Mouse (Mus musculus) left cerebral cortex, adult 11 months (tissue): ENCODE results near the gene Crybg1.
"Not testable (repeated sequence)": the region's sequence is repeated elsewhere in the genome, so short reads cannot be mapped to it uniquely, and the experiment has no call there.

ENCODE experiments used
- DNase-seq: peaks from one replicate; pipeline ENCODE4 v3.0.0; 2022; ENCODE audit warnings: low spot score

The Crybg1 gene

DNA sequence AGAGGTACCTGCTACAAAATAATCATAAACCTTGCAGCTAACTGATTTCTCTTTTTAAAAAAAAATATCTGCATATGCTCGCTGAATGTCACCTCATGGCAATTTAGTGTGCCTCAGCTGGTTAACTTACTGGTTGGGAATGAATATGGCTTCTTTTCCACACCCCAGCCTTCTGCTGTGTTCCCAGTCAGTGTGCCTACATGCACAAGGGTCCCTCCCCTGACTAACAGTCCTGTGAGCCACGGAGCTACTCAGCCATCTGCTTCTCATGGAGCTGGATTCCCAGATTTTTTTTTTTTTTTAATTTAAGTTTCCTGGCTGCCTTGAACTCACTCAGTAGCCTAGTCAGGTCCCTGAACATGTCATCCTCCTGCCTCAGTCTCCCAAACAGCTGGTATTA lies 183.7 kb downstream of the Crybg1 start:
- no peak for DNase-seq

DNA sequence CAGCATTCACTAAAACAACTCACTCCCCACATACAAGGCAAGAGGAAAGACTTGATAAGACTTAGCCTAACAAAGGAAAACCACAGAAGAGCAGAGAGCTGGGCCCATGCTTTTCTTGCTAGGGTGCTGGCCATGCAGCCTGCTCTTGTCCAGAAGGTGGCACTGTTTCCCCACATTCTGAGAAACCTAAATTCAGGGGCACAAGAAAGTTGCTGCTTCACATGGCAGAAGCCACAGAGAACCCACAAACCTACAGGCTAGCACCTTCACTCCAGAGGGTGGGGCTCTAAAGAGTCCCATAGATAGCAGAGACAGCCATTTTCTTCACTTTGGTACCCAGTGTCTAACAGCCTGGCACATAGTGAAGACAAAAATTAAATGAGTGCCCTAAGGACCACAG lies 194.7 kb downstream of the Crybg1 start:
- DNase-seq = no peak

DNA sequence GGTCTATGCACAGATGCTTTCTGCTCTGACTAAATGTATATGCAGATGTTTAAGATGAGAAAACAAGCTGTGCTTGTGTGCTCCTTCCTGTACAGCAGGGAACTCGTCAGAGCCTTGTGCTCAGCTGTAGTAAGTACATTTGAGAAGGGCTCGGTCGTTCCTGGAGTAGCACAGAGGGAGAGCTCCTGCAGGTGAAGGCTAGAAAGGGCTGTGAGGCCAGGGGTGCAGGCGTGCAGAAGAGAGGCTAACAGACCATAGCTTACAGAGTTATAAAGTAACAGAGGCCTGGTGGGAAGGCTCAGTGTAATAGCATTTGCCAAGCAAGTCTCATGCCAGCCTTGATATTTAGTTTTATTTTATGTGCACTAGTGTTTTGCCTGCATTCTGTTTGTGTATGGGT lies 203.2 kb downstream of the Crybg1 start:
- DNase-seq = no peak

DNA sequence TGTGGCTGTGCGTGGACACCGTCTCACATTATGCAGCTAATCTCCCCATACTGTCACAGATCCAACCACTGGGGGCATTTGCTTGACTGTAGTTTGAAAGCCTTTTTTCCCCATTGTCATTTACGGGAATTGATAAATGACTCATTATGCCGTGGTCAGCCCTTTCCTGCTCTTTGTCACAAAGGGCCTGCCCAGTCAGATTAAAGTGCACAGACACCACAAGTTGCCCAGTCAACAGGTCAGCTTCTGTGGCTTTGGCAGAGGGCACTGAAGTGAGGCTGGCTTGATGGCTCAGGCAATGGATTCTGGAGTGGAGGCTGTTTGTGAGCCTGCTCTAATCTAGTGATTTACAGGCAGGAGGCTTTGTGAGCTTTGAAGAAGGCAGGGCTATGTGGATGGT lies 204.9 kb downstream of the Crybg1 start:
- DNase-seq = no peak

DNA sequence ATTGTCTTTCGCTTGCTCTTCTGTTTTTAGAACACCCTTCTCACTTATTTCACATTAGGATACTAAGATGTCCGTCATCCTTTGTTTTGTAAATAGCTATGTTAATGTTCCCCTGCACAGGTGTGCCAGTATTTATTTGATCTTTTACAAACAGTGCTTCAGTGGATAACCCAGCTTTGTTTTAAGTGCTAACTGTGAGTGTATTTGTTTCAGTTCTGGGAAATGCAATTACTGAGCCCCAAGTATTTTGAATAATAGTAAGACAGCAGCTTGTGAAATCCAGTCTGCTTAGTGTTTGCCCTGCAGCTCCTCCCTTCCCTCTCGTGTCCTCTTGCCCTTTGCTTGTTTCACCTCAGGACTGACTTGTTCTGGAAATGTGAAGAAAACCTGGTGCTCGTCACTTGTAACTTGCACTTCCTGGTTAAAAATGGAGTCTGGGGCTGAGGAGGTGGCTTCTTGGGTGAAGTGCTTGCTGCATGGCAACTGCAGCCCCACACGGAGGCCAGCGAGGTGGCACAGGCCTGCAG lies 209.5 kb downstream of the Crybg1 start:
- no peak for DNase-seq

DNA sequence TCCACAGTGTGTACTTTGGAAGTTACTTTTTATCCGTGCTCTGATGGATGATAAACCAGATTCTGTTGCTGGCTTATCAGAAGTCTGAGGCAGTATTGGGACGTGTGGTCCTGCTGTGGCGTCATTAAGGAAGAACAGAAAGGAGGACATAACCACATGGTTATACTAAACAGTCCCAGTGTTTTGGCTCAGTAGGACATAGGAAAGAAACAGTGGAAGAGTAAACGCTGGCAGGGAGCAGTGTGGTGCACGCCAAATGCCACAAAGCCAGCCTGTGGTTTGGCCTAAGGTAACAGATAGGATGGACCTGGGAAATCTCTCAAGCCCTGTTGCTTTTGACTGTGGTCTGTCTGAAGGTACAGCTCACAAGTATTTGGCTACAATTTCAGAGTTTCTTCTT lies 220.1 kb downstream of the Crybg1 start:
- no peak for DNase-seq

DNA sequence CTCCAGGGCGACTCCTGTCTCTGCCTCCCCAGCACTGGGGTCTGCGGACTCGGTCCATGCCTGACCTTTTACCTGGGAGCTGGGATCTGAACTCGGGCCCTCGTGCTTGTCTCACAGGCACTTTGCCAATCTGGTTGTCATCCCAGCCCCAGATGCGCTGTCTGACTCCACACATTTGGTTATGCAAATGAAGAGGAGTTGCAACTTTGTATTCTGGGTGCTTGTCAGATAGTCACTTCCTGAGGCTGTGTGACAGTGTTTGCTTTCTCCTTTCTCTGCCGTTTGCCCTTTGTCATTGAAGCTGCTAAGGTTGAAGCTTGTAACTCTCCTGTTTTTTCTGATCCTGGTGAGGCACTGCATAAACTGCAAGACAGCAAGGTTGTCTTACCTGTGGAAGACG lies 220.9 kb downstream of the Crybg1 start:
- DNase-seq = no peak

DNA sequence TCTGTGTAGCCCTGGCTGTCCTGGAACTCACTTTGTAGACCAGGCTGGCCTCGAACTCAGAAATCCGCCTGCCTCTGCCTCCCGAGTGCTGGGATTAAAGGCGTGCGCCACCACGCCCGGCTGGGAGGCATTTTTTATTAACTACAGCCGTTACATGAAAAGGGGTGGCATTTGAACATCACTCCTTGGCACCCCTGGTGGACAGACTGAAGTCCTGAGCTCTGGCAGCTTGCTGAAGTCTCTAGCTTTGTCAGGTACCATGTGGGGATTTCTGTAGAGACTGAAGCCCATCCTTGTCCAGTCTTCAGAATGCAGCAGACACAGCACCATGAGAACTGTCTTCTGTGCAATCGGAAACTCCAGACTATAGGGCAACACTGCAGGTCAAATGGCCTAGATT lies 222.9 kb downstream of the Crybg1 start:
- not testable (repeated sequence) for DNase-seq

DNA sequence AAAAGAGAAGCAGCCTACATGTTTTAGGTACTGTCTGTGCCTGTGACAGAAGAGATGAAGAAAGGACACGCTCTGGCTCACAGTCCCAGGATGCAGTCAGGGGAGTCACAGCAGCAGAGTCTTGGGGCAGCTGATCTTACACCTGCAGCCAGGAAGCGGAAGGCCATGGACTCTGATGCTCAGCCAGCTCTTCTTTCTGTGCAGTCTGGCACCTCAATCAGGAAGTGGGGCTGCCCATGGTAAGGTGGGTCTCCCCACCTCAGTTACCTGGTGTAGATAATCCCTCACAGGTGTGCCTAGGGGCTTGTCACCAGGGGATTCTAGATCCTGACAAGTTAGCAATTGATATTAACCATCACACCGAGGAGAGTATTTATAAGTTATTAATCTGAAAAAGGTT lies 225.6 kb downstream of the Crybg1 start:
- DNase-seq = no peak

DNA sequence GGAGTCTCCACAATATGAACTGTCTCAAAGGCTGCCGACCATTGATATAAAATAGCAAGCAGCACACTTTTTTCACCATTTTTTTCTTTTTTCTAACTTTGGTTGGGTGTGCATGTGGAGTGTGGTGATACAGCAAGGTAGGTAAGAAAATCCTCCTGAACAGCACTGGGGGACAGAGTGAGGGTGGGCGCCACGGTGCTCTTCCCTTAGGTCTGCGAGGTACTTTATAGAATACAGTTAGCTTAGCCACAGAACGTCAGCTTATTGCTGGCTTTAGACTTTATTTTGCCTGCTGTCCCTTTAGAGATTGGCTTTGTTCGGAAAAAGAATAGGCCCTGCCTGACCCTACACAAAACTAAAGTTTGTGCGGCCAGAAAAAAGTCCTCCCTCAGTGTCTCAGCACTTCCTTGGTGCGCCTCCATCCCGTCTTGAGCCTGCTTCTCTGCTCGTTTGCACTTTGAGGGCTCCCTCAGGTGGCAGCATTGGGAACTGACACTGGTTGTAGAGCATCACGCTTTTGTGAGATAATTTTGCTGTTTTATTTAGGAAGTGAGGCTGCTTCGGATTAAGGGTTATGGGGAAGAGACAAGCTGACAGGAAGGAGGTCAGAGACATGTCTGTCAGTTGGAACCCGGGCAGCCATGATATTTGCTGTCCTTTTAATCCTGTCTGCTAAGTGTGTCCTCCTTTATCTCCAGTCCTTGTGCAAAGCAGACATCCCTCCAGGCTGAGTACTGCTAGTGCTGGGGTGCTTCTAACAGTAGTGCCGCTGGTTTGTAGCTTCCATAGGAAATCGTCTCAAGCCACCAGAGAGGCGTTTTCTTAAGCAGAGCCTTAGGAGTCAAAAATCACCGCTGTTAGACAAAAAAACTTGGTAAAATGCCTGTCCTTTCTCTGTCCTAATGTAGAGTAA lies 229.7 kb downstream of the Crybg1 start:
- DNase-seq = peak; percentile 39

DNA sequence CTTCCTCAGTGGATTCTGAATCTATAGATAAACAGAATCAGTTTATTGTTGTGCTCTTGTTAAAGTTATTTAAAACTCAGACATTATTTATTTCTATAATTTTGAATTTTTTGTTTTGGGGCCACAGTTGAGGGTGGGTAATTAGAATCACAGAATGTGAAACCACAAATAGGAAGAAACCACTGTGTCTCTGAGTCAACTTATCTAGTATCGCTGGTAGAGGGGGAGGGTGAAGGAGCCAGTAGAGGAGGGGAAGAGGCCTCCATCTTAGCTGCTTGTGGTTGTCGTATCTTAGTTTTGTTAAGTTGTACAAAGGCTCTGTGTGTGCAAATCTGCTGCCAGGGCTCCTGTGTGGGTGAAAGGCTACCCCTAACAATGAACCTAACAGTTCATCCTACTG lies 231.9 kb downstream of the Crybg1 start:
- no peak for DNase-seq

DNA sequence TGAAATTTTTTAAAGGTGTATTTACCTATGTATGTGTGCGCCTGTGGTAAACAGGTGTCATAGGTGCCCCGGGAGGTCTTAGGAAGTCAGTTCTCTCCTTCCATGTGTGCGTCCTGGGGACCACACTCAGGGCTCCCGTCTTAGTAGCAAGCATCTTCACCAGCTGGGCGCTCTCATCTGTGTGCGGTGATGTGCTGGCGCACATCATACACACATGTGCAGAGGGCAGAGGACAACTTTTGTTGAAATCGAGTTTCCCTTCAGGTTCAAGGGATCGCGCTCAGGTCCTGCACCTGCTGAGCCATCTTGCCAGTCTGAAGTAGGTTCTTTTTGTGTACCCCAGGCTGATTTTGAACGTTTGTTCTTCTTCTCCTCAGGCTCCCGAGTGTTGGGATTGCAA lies 232.5 kb downstream of the Crybg1 start:
- no peak for DNase-seq

DNA sequence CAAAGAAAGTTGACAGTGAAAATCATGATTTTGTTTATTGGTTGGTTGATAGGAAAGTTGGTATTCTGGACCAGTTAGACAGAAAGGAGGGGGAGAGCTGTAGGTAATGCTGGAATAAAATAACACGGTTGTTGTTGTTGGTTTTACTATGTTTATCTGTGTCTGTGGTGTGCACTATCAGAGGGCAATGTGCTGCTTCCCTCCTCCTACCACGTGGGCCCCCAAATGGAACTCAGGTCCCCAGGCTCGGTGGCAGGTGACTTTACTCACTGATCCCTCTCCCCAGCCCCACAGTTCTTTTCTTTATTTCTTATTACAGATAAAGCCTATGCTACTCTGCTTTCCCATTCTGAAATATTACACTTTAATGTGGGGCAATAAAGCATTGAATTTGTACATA lies 236.4 kb downstream of the Crybg1 start:
- DNase-seq = no peak

DNA sequence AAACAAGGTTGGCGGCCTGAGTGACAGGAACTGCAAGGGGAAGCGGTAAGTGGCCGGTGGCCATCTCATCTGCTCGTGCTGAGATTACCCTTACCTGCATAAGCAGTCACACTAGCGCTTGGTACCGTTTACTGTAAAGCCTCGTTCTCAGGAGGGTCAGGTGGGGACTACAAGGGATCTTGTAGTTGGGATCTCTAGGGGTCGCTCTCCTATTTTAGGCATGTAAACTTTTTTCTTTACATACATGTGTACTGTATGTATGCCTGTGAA lies 237.8 kb downstream of the Crybg1 start:
- no peak for DNase-seq

DNA sequence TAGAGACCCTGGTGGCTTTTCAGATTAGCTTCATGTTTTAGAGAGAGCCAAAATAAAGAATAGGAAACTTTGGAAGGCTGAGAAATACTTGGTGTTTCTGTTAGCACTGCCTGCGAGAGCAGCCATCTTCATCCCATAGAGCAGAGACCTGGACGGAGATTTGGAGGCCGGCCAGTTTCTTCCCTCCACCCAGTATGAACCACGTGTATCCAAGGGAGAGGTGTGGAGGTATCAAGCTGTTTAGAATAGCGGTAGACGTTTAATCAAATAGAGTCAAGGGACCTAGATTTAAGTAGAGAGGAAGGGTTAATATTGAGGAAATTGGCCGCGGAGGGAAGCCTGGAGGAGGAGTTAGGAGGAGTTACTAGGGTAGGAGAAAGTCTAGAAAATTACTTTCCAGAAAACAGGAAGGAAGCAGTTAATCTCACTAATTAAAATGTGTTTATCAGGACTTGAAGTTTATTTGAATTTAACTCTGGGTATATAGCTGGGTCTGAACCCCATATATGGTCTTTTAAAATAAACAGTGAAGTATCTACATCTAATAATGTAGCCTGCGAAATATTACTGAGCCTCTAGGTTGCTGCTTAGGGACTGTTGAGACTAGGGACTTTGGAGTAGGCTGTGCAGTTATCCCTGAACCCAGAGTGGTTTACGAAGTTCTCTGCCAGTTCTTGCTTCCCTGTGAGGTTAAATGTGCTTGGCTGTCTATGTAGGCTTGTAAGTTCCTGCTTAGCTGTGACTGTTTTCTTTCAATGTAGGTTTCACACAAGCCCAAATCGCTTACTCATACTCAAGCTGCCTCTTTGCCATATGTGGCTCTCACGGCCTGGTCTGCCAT lies 238.4 kb downstream of the Crybg1 start:
- DNase-seq = no peak

DNA sequence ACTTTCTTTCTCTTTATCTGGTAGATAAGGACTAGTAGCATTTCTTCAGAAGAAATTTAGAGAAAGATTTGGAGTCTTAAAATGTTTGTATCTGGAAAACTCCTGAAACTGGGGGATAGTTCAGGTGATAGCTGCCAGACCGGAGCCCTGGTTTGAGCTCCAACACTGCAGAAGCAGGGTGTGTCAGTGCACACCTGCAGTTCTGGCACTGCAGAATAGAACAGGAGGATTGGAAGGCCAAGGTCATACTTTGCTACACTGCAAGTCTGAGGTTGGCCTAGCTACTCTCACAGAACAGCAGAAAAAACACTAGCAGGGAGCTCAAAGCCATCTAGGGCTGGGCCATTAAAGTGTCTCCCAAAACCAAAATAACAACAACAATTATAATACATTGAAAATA lies 244.1 kb downstream of the Crybg1 start:
- no peak for DNase-seq

DNA sequence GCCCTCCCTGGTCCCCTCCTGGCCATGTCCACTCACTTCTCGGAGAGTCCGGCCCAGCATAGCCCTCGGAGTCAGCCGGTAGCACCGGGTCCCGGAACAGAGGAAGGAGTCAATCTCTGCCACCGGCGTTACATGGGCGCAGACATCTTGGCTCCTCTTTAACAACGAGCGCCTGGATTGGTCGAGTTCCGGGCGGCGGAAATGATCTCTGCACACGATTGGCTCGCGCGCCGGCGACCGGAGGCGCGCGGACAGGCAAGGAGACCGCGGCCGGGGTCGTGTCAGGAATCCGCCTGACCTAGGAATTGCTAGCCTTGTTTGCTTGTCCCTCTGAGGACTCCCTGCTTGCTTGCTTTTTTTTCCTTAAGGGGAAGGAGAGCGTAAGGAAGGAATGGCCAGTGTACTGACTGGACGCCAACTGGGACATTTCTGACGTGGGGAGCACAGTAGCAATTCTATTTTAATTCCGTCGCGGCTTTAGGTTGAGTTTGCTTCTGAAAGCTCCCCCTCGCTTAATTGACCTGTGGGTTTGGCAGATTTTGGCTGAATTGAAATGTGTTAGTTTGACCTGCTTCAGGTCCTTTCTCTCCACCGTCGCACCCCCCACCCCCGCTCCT lies 247.0 kb downstream of the Crybg1 start, which contains the start of the genes Qrsl1 and Rtn4ip1:
Qrsl1 (minus strand) TSS at position 168 of the 617 bp plus-strand sequence.
Rtn4ip1 (plus strand) TSS at position 230 of the 617 bp plus-strand sequence.
- peak; percentile 91 for DNase-seq

DNA sequence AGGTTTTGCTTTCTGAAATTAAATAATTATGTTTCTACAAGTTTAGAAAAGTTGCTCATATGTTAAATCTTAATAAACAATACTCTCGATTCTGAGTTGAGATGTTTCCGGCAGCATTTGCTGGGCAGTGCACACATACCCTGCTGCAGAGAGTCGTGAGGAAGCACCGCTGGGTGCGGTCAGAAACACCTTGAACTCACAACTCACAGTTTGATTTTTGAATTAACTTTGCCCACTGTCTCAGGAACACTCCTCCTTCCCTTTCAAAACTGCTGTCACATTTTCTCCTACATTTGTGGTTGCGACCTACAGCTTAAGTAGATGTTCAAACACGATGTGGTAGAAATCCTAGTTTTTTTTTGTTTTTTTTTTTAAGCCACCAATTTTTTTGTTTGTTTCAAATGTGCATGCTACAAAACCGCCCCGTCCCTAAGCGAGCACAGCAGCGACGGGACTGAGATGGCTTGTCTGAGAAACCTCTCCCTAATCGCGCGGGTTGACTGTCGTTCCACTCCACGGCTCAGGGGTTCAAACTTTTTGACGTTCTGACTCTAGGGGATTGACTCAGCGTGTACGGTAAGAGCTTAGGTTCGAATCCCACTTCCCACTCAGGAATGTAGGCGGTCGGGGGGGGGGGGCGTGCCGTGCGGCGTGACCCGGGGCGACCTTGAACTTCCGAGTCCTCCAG lies 247.6 kb downstream of the Crybg1 start:
- no peak for DNase-seq
